Mouse (Mus musculus) midbrain, postnatal 0 days (tissue): ENCODE measurements around the gene Pde6d. TPM values are rescaled to one million over a fixed set of nuclear protein-coding genes. Genes with fewer than 3 reads are reported as not detected.
A peak's percentile ranks its signal among the peaks of the same experiment; 100 is the strongest.

Source experiments
- ATAC-seq: fragments of 200-750 bp; cut with Nextera tagmentation; 2 replicates; pipeline ENCODE4 v1.8.0; 2017; ENCODE audit warnings: moderate number of reproducible peaks, mild to moderate bottlenecking, moderate TSS enrichment, moderate library complexity; ENCODE audit not compliant: low FRiP score
- DNase-seq: peaks from one replicate; pipeline ENCODE4 v3.0.0-alpha.2; 2015; ENCODE audit warnings: low spot score
- H3K27ac ChIP-seq: fragments of 300-500 bp; sonication (generic); 2 replicates; pipeline ENCODE4 v1.5.1; 2014; ENCODE audit warnings: low read depth, mild to moderate bottlenecking, low read length, mixed read lengths
- H3K27me3 ChIP-seq: fragments of 300-500 bp; sonication (generic); 2 replicates; pipeline ENCODE4 v1.6.1; 2014; ENCODE audit warnings: low read length, control low read depth, mixed read lengths; ENCODE audit not compliant: insufficient read depth
- H3K36me3 ChIP-seq: fragments of 300-500 bp; sonication (generic); 2 replicates; pipeline ENCODE4 v1.6.1; 2014; ENCODE audit warnings: low read length, control low read depth, mixed read lengths; ENCODE audit not compliant: insufficient read depth
- H3K4me1 ChIP-seq: fragments of 300-500 bp; sonication (generic); 2 replicates; pipeline ENCODE4 v1.6.1; 2014; ENCODE audit warnings: mild to moderate bottlenecking, control low read depth, antibody characterized with exemption, low read length, mixed read lengths; ENCODE audit not compliant: insufficient read depth
- H3K4me2 ChIP-seq: fragments of 300-500 bp; sonication (generic); 2 replicates; pipeline ENCODE4 v1.6.1; 2014; ENCODE audit warnings: low read depth, mild to moderate bottlenecking, low read length, mixed read lengths; ENCODE audit not compliant: poor library complexity, severe bottlenecking
- H3K4me3 ChIP-seq: fragments of 300-500 bp; sonication (generic); 2 replicates; pipeline ENCODE4 v1.5.1; 2014; ENCODE audit warnings: low read depth, mild to moderate bottlenecking, low read length, moderate library complexity
- H3K9ac ChIP-seq: fragments of 300-500 bp; sonication (generic); replicated peaks from 2 replicates; pipeline ENCODE4 v1.6.1; 2014; ENCODE audit warnings: mild to moderate bottlenecking, low read length, moderate library complexity, mixed read lengths; ENCODE audit not compliant: poor library complexity, severe bottlenecking
- H3K9me3 ChIP-seq: fragments of 300-500 bp; sonication (generic); 2 replicates; pipeline ENCODE4 v1.6.1; 2016; ENCODE audit warnings: low read length, control low read depth
- CTCF ChIP-seq: IDR thresholded peaks from 2 replicates; pipeline ENCODE4 v1.5.1; 2016; ENCODE audit warnings: antibody characterized with exemption, mild to moderate bottlenecking
- WGBS: fragments of 180-500 bp; shearing (Covaris S2); extraction: QIAGEN DNeasy Blood & Tissue Kit; methylation state at CpG from one replicate; pipeline ENCODE4 v1.1.7; 2014; 5-methylcytosine and 5-hydroxymethylcytosine counted together
- polyA plus RNA-seq: library from polyadenylated mRNA; unstranded; fragments of >200 nt; fragmentation: Nextera tagmentation; extraction: Ambion mirVana; gene quantifications from 2 replicates; pipeline ENCODE4 v1.2.1, GENCODE M21; 2015
- total RNA-seq: library from RNA; depleted of rRNA; stranded (reverse); fragments of >200 nt; gene quantifications from 2 replicates; pipeline ENCODE4 v1.2.3, GENCODE M21; 2014

Gene Pde6d
- total and polyA plus RNA-seq, 2 experiments from 2014 or later, result 48.1 to 124 TPM

DNA sequence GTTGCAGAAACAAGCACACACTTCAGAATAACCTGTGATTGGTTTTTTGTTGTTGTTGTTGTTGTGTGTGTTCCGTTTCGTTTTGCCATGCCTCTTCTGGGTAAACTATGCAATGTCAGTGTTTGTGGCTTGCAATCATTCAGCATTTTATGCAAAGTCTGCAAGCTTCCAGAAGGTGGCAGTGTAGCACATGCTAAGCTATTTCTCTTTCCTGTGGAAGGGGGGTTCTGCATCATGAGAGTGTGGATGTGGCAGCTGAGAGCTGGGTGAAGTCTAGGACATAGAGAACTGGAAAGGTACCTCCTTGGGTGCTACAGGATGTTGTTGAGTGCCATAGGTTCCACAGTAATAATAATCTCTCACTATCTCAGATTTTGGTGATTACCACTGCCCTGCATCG lies 16.1 kb upstream of the Pde6d start:
- H3K9ac ChIP-seq, result no peak overlapping the region
- H3K4me2 ChIP-seq, result no peak overlapping the region
- no peaks in the 10 kb centered on the region for H3K4me1 ChIP-seq
- H3K27me3 ChIP-seq, result no peaks in the 10 kb centered on the region
- H3K9me3 ChIP-seq, result no peaks in the 10 kb centered on the region
- no peak overlapping the region for H3K27ac ChIP-seq
- H3K4me3 ChIP-seq, result no peak overlapping the region
- WGBS, result 65% methylated on average over 3 of the region's 3 CpGs
- peak; percentile 88 for TF ChIP-seq CTCF
- DNase-seq (peak; percentile 76), ATAC-seq (peak; percentile 38; the same call in 1 of the 2 replicates)
- H3K36me3 ChIP-seq, result peaks cover 56% of the 10 kb centered on the region

DNA sequence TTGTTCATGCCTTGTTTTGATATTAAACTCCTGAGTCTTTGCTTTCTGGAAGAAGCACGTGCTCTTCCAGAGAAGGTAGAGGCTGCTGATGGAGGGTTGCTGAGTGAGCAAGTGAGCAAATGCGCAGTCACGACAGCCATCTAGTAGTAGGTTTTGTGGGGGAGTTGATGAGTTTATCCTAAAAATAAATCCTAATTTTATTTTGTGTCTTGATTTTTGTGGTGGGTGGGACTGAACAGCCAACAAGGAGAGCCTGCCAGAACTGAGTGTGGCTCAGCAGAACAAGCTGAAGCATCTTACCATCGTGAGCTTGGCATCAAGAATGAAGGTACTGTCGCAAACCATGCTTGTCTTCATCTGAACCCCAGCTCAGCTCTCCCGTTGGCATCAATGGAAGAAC lies 14.1 kb upstream of the Pde6d start:
- no peak for ATAC-seq
- WGBS, result 94% methylated on average over 6 of the region's 6 CpGs
- H3K36me3 ChIP-seq, result peaks cover 57% of the 10 kb centered on the region

DNA sequence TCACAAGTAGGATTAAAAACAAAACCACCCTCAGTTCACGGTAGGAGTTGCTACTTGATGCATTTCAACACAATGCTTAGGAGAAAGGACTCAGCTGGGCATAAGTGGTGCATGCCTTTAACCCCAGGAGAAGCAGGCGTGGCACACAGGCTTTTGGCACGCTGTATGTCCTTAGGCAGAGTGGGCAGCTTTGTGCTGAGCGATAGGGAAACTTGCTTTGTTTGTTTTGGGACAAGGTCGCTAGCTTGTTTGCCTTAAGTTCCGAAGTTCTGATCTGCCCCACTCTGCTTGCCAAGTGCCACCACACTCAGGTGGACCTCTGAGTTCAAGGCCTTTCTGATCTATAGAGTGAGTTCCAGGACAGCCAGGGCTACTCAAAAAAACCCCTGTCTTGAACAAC lies 12.9 kb upstream of the Pde6d start:
- no peaks in the 10 kb centered on the region for H3K9me3 ChIP-seq
- no peak for TF ChIP-seq CTCF
- no peak overlapping the region for H3K9ac ChIP-seq
- no peak for DNase-seq
- 89% methylated on average over 6 of the region's 6 CpGs for WGBS
- no peaks in the 10 kb centered on the region for H3K4me1 ChIP-seq
- H3K4me3 ChIP-seq, result no peak overlapping the region
- H3K27ac ChIP-seq, result no peak overlapping the region
- peaks cover 47% of the 10 kb centered on the region for H3K36me3 ChIP-seq
- H3K27me3 ChIP-seq, result no peaks in the 10 kb centered on the region
- ATAC-seq, result no peak
- no peak overlapping the region for H3K4me2 ChIP-seq

More for the DNA sequence above, 14.1 kb upstream of the Pde6d start:
- no peaks in the 10 kb centered on the region for H3K4me1 ChIP-seq
- H3K27ac ChIP-seq, result no peak overlapping the region
- TF ChIP-seq CTCF, result no peak
- H3K4me2 ChIP-seq, result no peak overlapping the region
- no peak for DNase-seq
- no peaks in the 10 kb centered on the region for H3K27me3 ChIP-seq
- no peaks in the 10 kb centered on the region for H3K9me3 ChIP-seq
- no peak overlapping the region for H3K9ac ChIP-seq
- H3K4me3 ChIP-seq, result no peak overlapping the region

DNA sequence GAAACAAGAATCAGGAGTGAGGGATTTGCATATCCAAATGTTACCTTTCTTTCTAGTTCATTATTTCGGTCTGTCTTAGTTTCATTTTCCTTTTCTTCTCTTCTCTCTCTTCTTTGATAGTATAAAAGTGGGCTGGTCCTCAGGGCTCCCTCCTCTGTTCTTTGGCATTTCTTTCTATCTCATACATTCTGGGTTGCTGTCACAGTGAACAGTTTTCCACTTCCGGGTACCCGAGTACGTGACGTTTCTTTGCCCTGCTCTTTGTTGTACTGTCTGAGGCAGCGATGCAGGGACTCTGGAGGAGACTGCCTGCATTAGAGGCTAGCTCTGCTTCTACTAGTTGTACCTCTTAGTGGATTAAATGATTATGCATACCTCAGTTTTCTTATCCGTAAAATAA lies 12.1 kb upstream of the Pde6d start:
- no peaks in the 10 kb centered on the region for H3K27me3 ChIP-seq
- no peak overlapping the region for H3K27ac ChIP-seq
- no peak overlapping the region for H3K9ac ChIP-seq
- peaks cover 47% of the 10 kb centered on the region for H3K36me3 ChIP-seq
- no peak overlapping the region for H3K4me3 ChIP-seq
- no peak for ATAC-seq
- TF ChIP-seq CTCF, result no peak
- no peaks in the 10 kb centered on the region for H3K4me1 ChIP-seq
- WGBS, result 90% methylated on average over 7 of the region's 7 CpGs
- DNase-seq, result no peak
- H3K4me2 ChIP-seq, result no peak overlapping the region
- H3K9me3 ChIP-seq, result no peaks in the 10 kb centered on the region

DNA sequence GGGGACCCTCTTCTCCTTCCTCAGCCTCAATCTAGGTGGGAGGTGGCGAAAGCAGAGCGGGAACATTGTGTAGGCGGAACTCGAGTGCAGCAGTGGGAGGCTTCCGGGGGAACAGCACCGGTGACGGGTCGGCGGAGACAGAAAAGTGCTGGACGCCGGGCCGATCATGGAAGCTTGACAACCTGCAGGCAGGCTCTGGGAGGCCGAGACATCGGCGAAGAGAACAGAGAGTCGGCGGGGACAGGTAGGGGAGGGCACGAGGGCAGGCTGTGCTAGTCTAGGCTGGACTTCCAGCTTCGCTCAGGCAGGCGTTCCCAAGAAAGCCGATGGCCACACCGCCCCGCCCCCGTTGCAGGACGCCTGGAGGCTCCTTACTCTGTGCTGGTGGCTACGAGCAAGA lies 4.6 kb upstream of the Pde6d start:
- H3K27me3 ChIP-seq, result no peaks in the 10 kb centered on the region
- H3K36me3 ChIP-seq, result peaks cover 9% of the 10 kb centered on the region; the same call in 1 of the 2 replicates
- ATAC-seq, result peak; percentile 41; the same call in 1 of the 2 replicates
- H3K27ac ChIP-seq, result peak overlapping the region; percentile 51; the same call in 1 of the 2 replicates
- peak overlapping the region; percentile 82 for H3K4me2 ChIP-seq
- 0 out of 2 replicates have a peak, but pooled peaks cover 4% of the 10 kb centered on the region for H3K4me1 ChIP-seq
- WGBS, result under 1% methylated on average over 26 of the region's 26 CpGs
- H3K4me3 ChIP-seq, result peak overlapping the region; percentile 91
- H3K9me3 ChIP-seq, result no peaks in the 10 kb centered on the region
- DNase-seq, result peak; percentile 79
- peak overlapping the region; percentile 87 for H3K9ac ChIP-seq
- TF ChIP-seq CTCF, result no peak

DNA sequence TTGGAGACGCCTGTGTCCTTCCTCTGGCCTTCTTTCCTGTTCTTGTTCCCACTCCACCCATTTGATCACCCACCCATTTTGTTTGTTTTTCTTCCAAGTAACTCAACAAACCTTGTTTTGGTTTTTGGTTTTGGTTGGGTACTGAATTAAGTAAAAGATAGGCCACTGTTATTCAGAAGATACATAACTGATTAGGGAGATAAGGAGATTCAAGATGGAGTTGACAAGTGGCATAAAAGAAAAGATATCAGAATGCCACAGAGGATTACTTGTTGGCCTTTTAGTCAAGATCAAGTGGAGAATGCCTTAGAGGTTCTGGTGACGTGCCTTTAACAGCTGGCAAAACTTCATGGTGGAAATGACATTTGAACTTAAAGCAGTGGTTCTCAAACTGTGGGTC lies 1.3 kb upstream of the Pde6d start:
- Histone ChIP-seq H3K9me3 (no peaks in the 10 kb centered on the region), H3K9ac (no peak overlapping the region), H3K4me1 (0 out of 2 replicates have a peak, but pooled peaks cover 8% of the 10 kb centered on the region), H3K36me3 (no peaks in the 10 kb centered on the region), H3K27me3 (no peaks in the 10 kb centered on the region), H3K4me2 (no peak overlapping the region), H3K4me3 (no peak overlapping the region), H3K27ac (no peak overlapping the region)
- TF ChIP-seq CTCF, result no peak
- 59% methylated on average over 2 of the region's 2 CpGs for WGBS
- ATAC-seq (no peak), DNase-seq (no peak)
